Comparison of ENCODE assay signal across 32 mouse cellular contexts in genomic region chr4:14101301-14101700, GRCm38 (mm10).
"Had no signal": no experiment of that assay in that cellular context is flagged by ENCODE, and none has a peak within 500 bp of the region (broad histone marks: within the 10 kb centered on the region; RNA-seq: fewer than 3 reads in every experiment).

No protein-coding gene starts in this region.

- DNase-seq: left cerebral cortex, postnatal 4 days; liver; liver, embryonic 13.5 days; liver, postnatal 0 days; lung, adult 18-20 months; lung, adult 2 months; lung, embryonic 14.5 days; lung, postnatal 10 days; lung, postnatal 14 days; lung, postnatal 36 days; lung, postnatal 4 days; midbrain, embryonic 14.5 days had no signal

- H3K27me3 ChIP-seq: limb, embryonic 12.5 days; limb, embryonic 13.5 days; limb, embryonic 15.5 days; liver, embryonic 12.5 days; liver, embryonic 13.5 days; liver, embryonic 15.5 days; lung, embryonic 15.5 days; megakaryocyte, embryonic 14.5 days; midbrain, embryonic 12.5 days; midbrain, embryonic 13.5 days; midbrain, embryonic 15.5 days; neural tube, embryonic 12.5 days had no signal

- ATAC-seq: liver, embryonic 12.5 days; liver, postnatal 0 days; lung, postnatal 0 days; midbrain, embryonic 13.5 days; midbrain, embryonic 15.5 days; midbrain, embryonic 16.5 days had no signal

- H3K9ac ChIP-seq: limb, embryonic 12.5 days; limb, embryonic 13.5 days; limb, embryonic 15.5 days; liver, embryonic 12.5 days; liver, embryonic 13.5 days; liver, embryonic 14.5 days; liver, embryonic 15.5 days; liver, postnatal 0 days; lung, embryonic 14.5 days; lung, embryonic 15.5 days; midbrain, embryonic 12.5 days; midbrain, embryonic 13.5 days; midbrain, embryonic 15.5 days; neural tube, embryonic 12.5 days had no signal

- H3K4me2 ChIP-seq: limb, embryonic 12.5 days; limb, embryonic 13.5 days; limb, embryonic 15.5 days; liver, embryonic 11.5 days; liver, embryonic 12.5 days; liver, embryonic 13.5 days; liver, embryonic 15.5 days; lung, embryonic 14.5 days; lung, embryonic 15.5 days; midbrain, embryonic 11.5 days; midbrain, embryonic 12.5 days; midbrain, embryonic 13.5 days; midbrain, embryonic 15.5 days; neural tube, embryonic 12.5 days had no signal

- H3K27ac ChIP-seq: limb, embryonic 10.5 days; limb, embryonic 12.5 days; limb, embryonic 13.5 days; limb, embryonic 15.5 days; liver, embryonic 12.5 days; liver, embryonic 13.5 days; liver, embryonic 14.5 days; liver, embryonic 15.5 days; lung, embryonic 15.5 days; macrophage; midbrain, embryonic 10.5 days; midbrain, embryonic 12.5 days; midbrain, embryonic 13.5 days; midbrain, embryonic 15.5 days; neural tube, embryonic 12.5 days had no signal

- H3K9me3 ChIP-seq: limb, embryonic 10.5 days; limb, embryonic 12.5 days; limb, embryonic 13.5 days; limb, embryonic 15.5 days; liver, embryonic 12.5 days; liver, embryonic 13.5 days; liver, embryonic 15.5 days; lung, embryonic 15.5 days; megakaryocyte, embryonic 14.5 days; midbrain, embryonic 10.5 days; midbrain, embryonic 12.5 days; midbrain, embryonic 13.5 days; midbrain, embryonic 15.5 days; neural tube, embryonic 12.5 days had no signal

- H3K36me3 ChIP-seq: limb, embryonic 10.5 days; limb, embryonic 12.5 days; limb, embryonic 13.5 days; limb, embryonic 15.5 days; liver, embryonic 12.5 days; liver, embryonic 13.5 days; liver, embryonic 15.5 days; lung, embryonic 15.5 days; midbrain, embryonic 10.5 days; midbrain, embryonic 12.5 days; midbrain, embryonic 13.5 days; midbrain, embryonic 15.5 days; neural tube, embryonic 12.5 days had no signal

- H3K4me1 ChIP-seq: limb, embryonic 12.5 days; limb, embryonic 13.5 days; limb, embryonic 15.5 days; liver, embryonic 12.5 days; liver, embryonic 13.5 days; liver, embryonic 15.5 days; lung, embryonic 15.5 days; megakaryocyte, embryonic 14.5 days had no signal

- H3K4me3 ChIP-seq: limb, embryonic 10.5 days; limb, embryonic 12.5 days; limb, embryonic 13.5 days; limb, embryonic 15.5 days; liver, embryonic 12.5 days; liver, embryonic 13.5 days; liver, embryonic 15.5 days; lung, embryonic 15.5 days; megakaryocyte, embryonic 14.5 days; midbrain, embryonic 10.5 days; midbrain, embryonic 12.5 days; midbrain, embryonic 13.5 days; midbrain, embryonic 15.5 days; myocyte; neural tube, embryonic 12.5 days had no signal
